Mouse (Mus musculus) left cerebral cortex, adult 2 months (tissue): ENCODE data around the gene Pir. TPM values are rescaled to one million over a fixed set of nuclear protein-coding genes. Genes with fewer than 3 reads are reported as not detected.

Source experiments
- DNase-seq, 2 experiments: peaks; one replicate each; pipeline ENCODE4 v3.0.0; 2021 to 2022; ENCODE audit warnings: low spot score in 2 of 2, mixed read lengths in 1 of 2; ENCODE audit errors: extremely low spot score in 1 of 2
- H3K27ac ChIP-seq: fragments of 200-600 bp; 2 replicates; pipeline ENCODE4 v1.8.1; 2022
- H3K4me3 ChIP-seq: fragments of 200-600 bp; 2 replicates; pipeline ENCODE4 v1.8.1; 2022
- CTCF ChIP-seq: fragments of 200-600 bp; IDR thresholded peaks from 2 replicates; pipeline ENCODE4 v1.8.1; 2022; ENCODE audit warnings: antibody characterized with exemption, mild to moderate bottlenecking, moderate library complexity
- intact Hi-C: fragments of 180-260 bp; cut with DNase I; formaldehyde crosslinking; loops from one replicate; pipeline ENCODE4 v1.15.1; 2025
- total RNA-seq, 2 experiments: library from RNA; stranded (reverse); gene quantifications; 2 replicates each; pipeline ENCODE4 v1.2.3; 2021

Pir gene
- total RNA-seq, 2 experiments from 2014 or later = 6.1 to 7.4 TPM

DNA sequence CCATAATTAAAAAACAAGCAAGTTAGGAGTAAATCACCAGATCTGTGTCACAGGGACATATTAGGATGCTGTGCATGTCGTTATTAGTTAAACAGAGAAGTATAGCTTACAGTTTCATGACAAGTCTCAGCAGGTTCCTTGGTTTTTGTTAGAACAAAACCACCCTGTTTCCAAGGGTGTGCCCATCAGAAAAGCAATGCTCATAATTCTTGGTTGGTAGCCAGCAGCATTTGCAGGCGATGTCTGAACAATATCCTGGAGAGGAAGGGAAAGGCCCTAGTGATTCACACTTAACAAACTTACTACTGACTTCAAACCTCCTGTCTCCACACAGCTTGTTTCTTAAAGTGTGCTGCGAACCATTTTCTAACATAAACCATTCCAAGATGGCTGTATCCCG lies 14.6 kb downstream of the Pir start:
- TF ChIP-seq CTCF = no peak
- Histone ChIP-seq H3K4me3 (no peak overlapping the region), H3K27ac (no peak overlapping the region)
- intact Hi-C loops = no loop called here
- no peak for DNase-seq

DNA sequence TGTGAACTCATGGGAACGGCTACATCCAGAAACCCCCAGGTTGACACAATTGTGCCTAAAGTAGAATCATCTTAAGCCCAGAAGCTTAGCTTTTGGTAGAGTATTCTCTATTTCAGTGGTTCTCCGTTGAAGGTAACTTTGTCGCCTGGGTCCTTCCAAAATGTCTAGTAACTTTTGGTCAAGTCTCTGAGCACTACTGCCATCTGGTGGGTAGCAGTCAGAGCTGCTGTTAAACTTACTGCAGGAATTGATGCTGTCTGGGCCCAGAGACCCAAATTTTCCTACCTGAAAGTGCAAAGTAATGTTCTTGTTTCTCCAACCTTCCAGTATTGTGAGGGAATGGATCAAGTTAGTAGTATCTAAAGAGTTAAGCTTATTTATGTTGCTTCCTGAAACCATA lies 17.9 kb downstream of the Pir start:
- Histone ChIP-seq H3K27ac (no peak overlapping the region), H3K4me3 (no peak overlapping the region)
- no peak for DNase-seq
- intact Hi-C loops = loop anchor here (1.0 kb wide), 1 partner anchor 103 kb away; no protein-coding TSS in a partner anchor
- TF ChIP-seq CTCF = peak; percentile 62

GRCm38 (mm10) chrX:164291147-164291546 lies 22.0 kb downstream of the Pir start:
- Histone ChIP-seq H3K4me3 (no peak overlapping the region), H3K27ac (no peak overlapping the region)
- intact Hi-C loops = no loop called here
- TF ChIP-seq CTCF = no peak
- DNase-seq = no peak

- intact Hi-C loops = no loop called here
- Histone ChIP-seq H3K4me3 (no peak overlapping the region), H3K27ac (no peak overlapping the region)
- TF ChIP-seq CTCF = no peak
- DNase-seq = no peak
Observed at GRCm38 (mm10) chrX:164306250-164306649, 37.1 kb downstream of the Pir start.

DNA sequence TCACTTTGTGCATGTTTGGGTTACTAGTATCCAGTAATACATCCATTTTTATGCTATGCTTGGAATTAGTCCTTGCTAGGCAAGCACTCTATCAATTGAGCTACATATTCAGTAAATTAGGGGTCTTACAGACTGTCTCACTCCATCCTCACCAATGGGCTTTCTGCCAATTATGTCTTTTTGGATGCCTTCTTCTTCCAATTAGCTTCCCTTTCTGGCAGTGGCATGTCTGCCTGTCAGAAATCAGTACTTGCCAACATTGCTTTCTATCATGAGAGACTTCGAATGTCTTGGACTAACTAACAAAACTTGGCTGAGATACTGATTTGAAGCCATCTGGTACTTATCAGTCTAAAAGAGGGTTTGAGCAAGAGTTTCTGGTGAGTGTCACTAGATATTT lies 44.7 kb downstream of the Pir start:
- Histone ChIP-seq H3K27ac (no peak overlapping the region), H3K4me3 (no peak overlapping the region)
- intact Hi-C loops = no loop called here
- no peak for DNase-seq
- no peak for TF ChIP-seq CTCF

DNA sequence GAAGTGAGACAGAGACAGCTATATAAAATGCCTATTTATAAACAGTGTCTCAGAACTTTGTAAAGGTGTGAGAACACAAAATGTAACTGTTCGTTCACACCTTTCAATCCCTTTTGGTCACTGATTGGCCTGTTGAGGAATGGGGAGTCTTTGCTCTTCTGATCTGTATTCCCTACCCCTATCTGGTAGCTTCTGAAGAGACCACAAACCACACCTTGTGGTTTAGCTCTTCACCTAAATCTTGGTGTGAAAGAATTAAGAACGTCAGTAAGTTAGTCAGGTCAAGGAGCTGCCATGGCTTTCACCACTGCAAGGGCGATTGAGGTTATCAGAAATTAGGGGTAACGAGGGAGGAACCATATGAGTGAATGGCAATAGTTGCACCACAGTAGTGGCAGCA lies 49.4 kb downstream of the Pir start:
- DNase-seq = no peak
- no peak overlapping the region for H3K27ac ChIP-seq
- TF ChIP-seq CTCF = no peak
- intact Hi-C loops = no loop called here
- no peak overlapping the region for H3K4me3 ChIP-seq

DNA sequence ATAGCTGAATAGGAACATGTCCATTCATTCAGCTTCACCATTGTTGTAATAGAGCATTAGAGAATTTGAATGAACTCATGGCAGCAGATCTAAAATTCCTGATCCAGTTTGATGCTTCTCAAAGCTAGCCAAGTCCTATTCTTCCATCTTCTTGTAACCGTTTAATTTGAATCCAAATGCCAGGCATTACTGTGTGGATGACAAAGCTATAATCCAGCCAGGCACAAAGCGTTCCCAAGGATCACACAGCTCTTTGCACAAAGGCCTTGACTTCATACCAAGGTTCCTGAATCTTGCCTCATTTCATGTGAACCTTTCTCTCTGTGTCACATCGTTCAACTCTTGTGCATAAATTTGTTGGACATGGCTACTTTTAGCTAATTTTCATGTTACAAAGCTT lies 50.9 kb downstream of the Pir start:
- Histone ChIP-seq H3K27ac (no peak overlapping the region), H3K4me3 (no peak overlapping the region)
- no peak for DNase-seq
- intact Hi-C loops = no loop called here
- TF ChIP-seq CTCF = no peak

DNA sequence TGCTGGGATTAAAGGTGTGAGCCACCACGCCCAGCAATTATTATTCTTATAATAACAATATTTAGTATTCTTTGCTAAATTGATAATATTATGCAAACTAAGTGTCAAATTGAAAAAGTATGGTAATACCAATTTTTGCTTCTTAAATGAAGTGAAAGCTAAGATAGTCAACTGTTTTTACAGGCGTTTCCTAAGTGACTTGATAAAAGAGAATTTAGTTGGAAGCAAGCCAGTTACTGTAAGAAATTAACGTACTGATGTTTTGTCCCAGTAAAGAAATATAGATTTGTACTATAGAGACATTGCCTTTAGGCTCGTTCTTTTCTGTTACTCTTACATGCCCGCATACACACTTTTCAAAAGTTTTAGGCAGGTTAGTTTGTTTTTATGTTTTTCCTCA lies 53.3 kb downstream of the Pir start:
- no peak overlapping the region for H3K4me3 ChIP-seq
- intact Hi-C loops = no loop called here
- no peak for TF ChIP-seq CTCF
- H3K27ac ChIP-seq = no peak overlapping the region
- DNase-seq = no peak

DNA sequence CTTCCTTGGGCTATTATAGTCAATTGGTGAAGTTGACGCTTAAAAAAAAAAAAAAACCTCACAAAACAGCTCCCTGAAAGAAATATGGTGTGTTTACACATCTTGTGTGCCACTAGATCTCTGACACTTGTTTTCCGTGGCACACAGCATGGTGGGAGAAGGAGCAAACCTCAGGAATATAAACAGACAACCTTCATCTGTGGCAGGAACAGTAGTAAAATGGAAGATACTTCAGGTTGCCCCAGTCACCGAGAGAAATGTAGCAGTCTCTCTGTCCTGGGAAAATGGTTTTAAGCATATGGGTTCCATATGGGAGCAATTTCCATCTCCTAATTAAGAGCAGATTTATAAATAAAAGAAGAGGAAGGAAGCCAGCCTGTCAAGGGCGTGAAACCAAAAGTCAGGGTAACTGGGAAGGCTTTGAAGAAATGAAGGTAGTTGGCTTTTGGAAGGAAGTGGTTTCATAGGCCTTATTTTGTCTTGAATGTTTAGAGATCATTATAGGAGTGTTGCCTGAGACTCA lies 54.3 kb downstream of the Pir start:
- Histone ChIP-seq H3K4me3 (no peak overlapping the region), H3K27ac (no peak overlapping the region)
- no peak for TF ChIP-seq CTCF
- no peak for DNase-seq
- intact Hi-C loops = no loop called here

DNA sequence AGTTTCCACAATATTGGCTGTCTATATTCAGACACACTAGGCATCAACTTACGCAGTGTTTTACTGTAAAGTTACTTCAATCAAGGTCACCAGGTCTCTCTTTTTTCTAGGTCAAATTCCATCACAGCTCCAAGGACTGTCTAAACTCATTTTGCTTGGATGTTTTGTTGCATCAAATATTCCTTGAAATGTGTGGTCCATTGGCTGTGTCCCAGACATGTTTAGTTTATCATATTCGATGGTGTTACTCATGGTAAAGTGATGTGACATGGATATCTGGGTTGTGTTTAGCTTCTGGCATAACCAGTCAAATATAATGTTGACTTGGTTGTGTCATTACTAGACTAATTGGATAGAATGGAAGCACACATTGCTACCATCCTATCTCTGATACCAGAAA lies 61.2 kb downstream of the Pir start:
- no peak for DNase-seq
- no peak for TF ChIP-seq CTCF
- Histone ChIP-seq H3K4me3 (no peak overlapping the region), H3K27ac (no peak overlapping the region)
- intact Hi-C loops = no loop called here

GRCm38 (mm10) chrX:164330766-164331165 lies 61.6 kb downstream of the Pir start:
- no peak for DNase-seq
- Histone ChIP-seq H3K27ac (no peak overlapping the region), H3K4me3 (no peak overlapping the region)
- no peak for TF ChIP-seq CTCF
- intact Hi-C loops = no loop called here

DNA sequence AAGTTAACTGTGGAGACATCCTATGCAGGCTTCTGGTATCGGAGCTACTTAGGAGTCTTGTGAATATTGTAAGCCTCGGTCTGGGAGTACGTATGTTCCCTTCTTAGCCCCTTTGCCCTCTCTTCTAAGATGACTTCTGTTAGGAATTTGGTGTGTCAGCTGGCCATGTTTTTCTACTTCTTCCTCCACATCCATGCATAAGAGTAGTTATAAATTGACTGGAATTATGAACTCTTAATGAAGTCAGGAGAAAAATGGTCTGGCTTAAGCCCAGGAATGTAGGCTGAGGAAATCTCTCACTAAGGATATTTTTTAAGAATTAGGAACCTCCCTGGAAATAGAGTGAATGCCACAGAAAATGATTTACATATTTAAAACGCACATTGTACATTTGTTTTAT lies 69.4 kb downstream of the Pir start:
- intact Hi-C loops = no loop called here
- no peak for DNase-seq
- H3K27ac ChIP-seq = no peak overlapping the region
- H3K4me3 ChIP-seq = no peak overlapping the region
- TF ChIP-seq CTCF = no peak

GRCm38 (mm10) chrX:164345359-164345938 lies 76.3 kb downstream of the Pir start:
- H3K4me3 ChIP-seq = no peak overlapping the region
- TF ChIP-seq CTCF = no peak
- H3K27ac ChIP-seq = no peak overlapping the region
- no peak for DNase-seq
- intact Hi-C loops = no loop called here

DNA sequence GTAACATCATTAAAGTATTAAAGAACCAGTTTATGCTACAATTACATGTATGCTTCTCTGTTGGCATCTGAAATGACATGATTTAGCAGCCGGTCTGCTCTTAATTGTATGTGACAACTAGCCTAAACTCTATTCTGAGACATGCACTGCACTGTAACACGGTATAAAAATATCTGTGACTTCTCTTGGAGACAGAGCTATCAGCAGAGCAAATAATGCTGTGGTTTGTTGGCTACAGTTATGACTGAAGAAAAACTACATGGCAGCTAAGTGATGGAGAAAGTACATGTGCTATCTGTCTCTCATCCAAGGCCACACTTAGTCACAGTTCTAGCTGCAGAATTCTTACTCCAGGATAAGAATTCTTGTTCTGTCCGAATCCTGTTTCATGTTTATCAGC lies 79.8 kb downstream of the Pir start:
- Histone ChIP-seq H3K4me3 (no peak overlapping the region), H3K27ac (no peak overlapping the region)
- no peak for TF ChIP-seq CTCF
- intact Hi-C loops = no loop called here
- no peak for DNase-seq
